Mouse (Mus musculus) G1E (cell line): Measurements from ENCODE around the gene Sox5.

Experiments
- CTCF ChIP-seq: IDR thresholded peaks from 2 replicates; pipeline ENCODE4 v1.5.1; 2012; ENCODE audit warnings: low read depth, low read length, inconsistent platforms, mixed read lengths
- GATA1 ChIP-seq: IDR thresholded peaks from 2 replicates; pipeline ENCODE4 v1.6.1; 2012; ENCODE audit warnings: borderline replicate concordance, low read length, inconsistent platforms, mixed read lengths
- POLR2AphosphoS5 ChIP-seq: IDR thresholded peaks from 2 replicates; pipeline ENCODE4 v1.6.1; 2012; ENCODE audit warnings: low read depth, low read length, inconsistent platforms; ENCODE audit not compliant: insufficient replicate concordance

- no peak for TF ChIP-seq CTCF
- TF ChIP-seq POLR2AphosphoS5: no peak
- no peak for TF ChIP-seq GATA1
Observed at GRCm38 (mm10) chr6:144817329-144817932, 35.7 kb upstream of the Sox5 start.
